Mouse (Mus musculus): ENCODE measurements around the gene Gtpbp2. TPM values are rescaled to one million over a fixed set of nuclear protein-coding genes. Genes with fewer than 3 reads are reported as not detected.

Gtpbp2 gene
- polyA plus RNA-seq (2012; fragmentation: generic; extraction: Trizol): 14.4 TPM
- long read RNA-seq, experiment 1, partial matches to known transcripts: 1 of 9 reads
- long read RNA-seq, experiment 1, other reads (novel, unspliced or antisense): 6 of 9 reads
- long read RNA-seq, experiment 2, transcript Gtpbp2-201 (12 exons, 2,966 nt): major isoform, 17 of 27 reads
- long read RNA-seq, experiment 2, partial matches to known transcripts: 2 of 27 reads
- long read RNA-seq, experiment 2, other reads (novel, unspliced or antisense): 7 of 27 reads

- peaks cover 5% of the 10 kb centered on the region for H3K79me3 ChIP-seq (ENCODE audit: low read depth)
- TF ChIP-seq USF1 (IDR thresholded peaks at IDR 0.05; ENCODE audit: low read depth) (peak; percentile 55), CTCF (IDR thresholded peaks at IDR 0.05; ENCODE audit: control insufficient read depth, insufficient read depth, insufficient read length) (no peak), FOSL1 (IDR thresholded peaks at IDR 0.05; ENCODE audit: insufficient read depth, low read length, poor library complexity, severe bottlenecking) (no peak)
- H3K4me3 ChIP-seq (ENCODE audit: insufficient read depth, poor library complexity, severe bottlenecking): peak within 1 kb of the TSS; percentile 58
- H3K36me3 ChIP-seq (ENCODE audit: control insufficient read depth, insufficient read depth): peaks cover 19% of the 10 kb centered on the region
- H3K79me2 ChIP-seq (ENCODE audit: control insufficient read depth, insufficient read depth): peaks cover 18% of the 10 kb centered on the region
- H3ac ChIP-seq (ENCODE audit: control insufficient read depth, insufficient read length, low read depth): peak within 1 kb of the TSS; percentile 63
- H3K27me3 ChIP-seq (ENCODE audit: control insufficient read depth, insufficient read depth, insufficient read length): no peaks in the 10 kb centered on the region
These were observed at the start of gene Gtpbp2 for GRCm38 (mm10) chr17:46160686-46161085. Gene Gtpbp2 (plus strand): TSS chr17:46161032.

DNA sequence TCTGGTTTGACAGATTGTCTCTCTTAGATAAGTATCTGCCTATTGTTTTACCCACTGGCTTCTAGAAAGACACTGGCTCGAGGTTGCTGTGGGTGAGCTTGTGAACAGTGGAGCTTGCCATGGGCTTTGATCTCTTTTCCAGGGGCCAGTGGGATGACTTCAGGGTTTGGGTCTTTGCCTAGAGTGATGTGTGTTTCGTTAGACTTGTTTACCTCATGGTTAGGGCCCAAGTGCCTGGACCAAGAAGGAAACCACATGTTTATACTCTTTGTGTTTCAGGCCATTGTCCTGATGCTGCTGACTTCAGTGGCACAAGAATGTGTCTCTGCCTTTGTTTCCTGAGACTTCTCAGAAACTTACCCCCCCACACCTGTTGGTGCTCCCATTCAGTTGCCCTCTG is 45.3 kb upstream of the Gtpbp2 start:
- no peak overlapping the region for H3K4me3 ChIP-seq (ENCODE audit: insufficient read depth, poor library complexity, severe bottlenecking)
- peaks cover 36% of the 10 kb centered on the region for H3K36me3 ChIP-seq (ENCODE audit: control insufficient read depth, insufficient read depth)
- H3ac ChIP-seq (ENCODE audit: control insufficient read depth, insufficient read length, low read depth): no peak overlapping the region
- H3K79me3 ChIP-seq (ENCODE audit: low read depth): peaks cover 22% of the 10 kb centered on the region
- no peaks in the 10 kb centered on the region for H3K27me3 ChIP-seq (ENCODE audit: control insufficient read depth, insufficient read depth, insufficient read length)
- TF ChIP-seq MYOG (IDR thresholded peaks at IDR 0.05; ENCODE audit: control insufficient read depth, extremely low read depth, insufficient read length) (no peak), USF1 (IDR thresholded peaks at IDR 0.05; ENCODE audit: low read depth) (no peak), MAX (IDR thresholded peaks at IDR 0.05) (no peak), CTCF (IDR thresholded peaks at IDR 0.05; ENCODE audit: control insufficient read depth, insufficient read depth, insufficient read length) (no peak), FOSL1 (IDR thresholded peaks at IDR 0.05; ENCODE audit: insufficient read depth, low read length, poor library complexity, severe bottlenecking) (no peak), CEBPB (IDR thresholded peaks at IDR 0.05; ENCODE audit: low read depth) (no peak), MYOD1 (IDR thresholded peaks at IDR 0.05; ENCODE audit: control insufficient read depth, insufficient read length, low read depth) (no peak)
- peaks cover 82% of the 10 kb centered on the region for H3K79me2 ChIP-seq (ENCODE audit: control insufficient read depth, insufficient read depth)

GRCm38 (mm10) chr17:46116138-46116537 is 44.7 kb upstream of the Gtpbp2 start:
- Histone ChIP-seq H3K27me3 (ENCODE audit: control insufficient read depth, insufficient read depth, insufficient read length) (no peaks in the 10 kb centered on the region), H3K79me2 (ENCODE audit: control insufficient read depth, insufficient read depth) (peaks cover 77% of the 10 kb centered on the region), H3ac (ENCODE audit: control insufficient read depth, insufficient read length, low read depth) (no peak overlapping the region), H3K79me3 (ENCODE audit: low read depth) (peaks cover 22% of the 10 kb centered on the region), H3K36me3 (ENCODE audit: control insufficient read depth, insufficient read depth) (peaks cover 36% of the 10 kb centered on the region), H3K4me3 (ENCODE audit: insufficient read depth, poor library complexity, severe bottlenecking) (no peak overlapping the region)
- TF ChIP-seq MAX (IDR thresholded peaks at IDR 0.05): no peak
- TF ChIP-seq MYOG (IDR thresholded peaks at IDR 0.05; ENCODE audit: control insufficient read depth, extremely low read depth, insufficient read length): no peak
- TF ChIP-seq CTCF (IDR thresholded peaks at IDR 0.05; ENCODE audit: control insufficient read depth, insufficient read depth, insufficient read length): no peak
- no peak for TF ChIP-seq USF1 (IDR thresholded peaks at IDR 0.05; ENCODE audit: low read depth)
- no peak for TF ChIP-seq CEBPB (IDR thresholded peaks at IDR 0.05; ENCODE audit: low read depth)
- TF ChIP-seq FOSL1 (IDR thresholded peaks at IDR 0.05; ENCODE audit: insufficient read depth, low read length, poor library complexity, severe bottlenecking): no peak
- TF ChIP-seq MYOD1 (IDR thresholded peaks at IDR 0.05; ENCODE audit: control insufficient read depth, insufficient read length, low read depth): no peak

- TF ChIP-seq USF1 (IDR thresholded peaks at IDR 0.05; ENCODE audit: low read depth): no peak
- TF ChIP-seq MYOD1 (IDR thresholded peaks at IDR 0.05; ENCODE audit: control insufficient read depth, insufficient read length, low read depth): no peak
- TF ChIP-seq MAX (IDR thresholded peaks at IDR 0.05): no peak
- TF ChIP-seq MYOG (IDR thresholded peaks at IDR 0.05; ENCODE audit: control insufficient read depth, extremely low read depth, insufficient read length): no peak
- TF ChIP-seq FOSL1 (IDR thresholded peaks at IDR 0.05; ENCODE audit: insufficient read depth, low read length, poor library complexity, severe bottlenecking): no peak
- TF ChIP-seq CEBPB (IDR thresholded peaks at IDR 0.05; ENCODE audit: low read depth): no peak
- TF ChIP-seq CTCF (IDR thresholded peaks at IDR 0.05; ENCODE audit: control insufficient read depth, insufficient read depth, insufficient read length): no peak
- Histone ChIP-seq H3K79me3 (ENCODE audit: low read depth) (peaks cover 15% of the 10 kb centered on the region), H3K27me3 (ENCODE audit: control insufficient read depth, insufficient read depth, insufficient read length) (no peaks in the 10 kb centered on the region), H3K79me2 (ENCODE audit: control insufficient read depth, insufficient read depth) (peaks cover 69% of the 10 kb centered on the region), H3K4me3 (ENCODE audit: insufficient read depth, poor library complexity, severe bottlenecking) (no peak overlapping the region), H3ac (ENCODE audit: control insufficient read depth, insufficient read length, low read depth) (no peak overlapping the region), H3K36me3 (ENCODE audit: control insufficient read depth, insufficient read depth) (peaks cover 36% of the 10 kb centered on the region)
These were observed 44.0 kb upstream of the Gtpbp2 start for GRCm38 (mm10) chr17:46116881-46117280.

DNA sequence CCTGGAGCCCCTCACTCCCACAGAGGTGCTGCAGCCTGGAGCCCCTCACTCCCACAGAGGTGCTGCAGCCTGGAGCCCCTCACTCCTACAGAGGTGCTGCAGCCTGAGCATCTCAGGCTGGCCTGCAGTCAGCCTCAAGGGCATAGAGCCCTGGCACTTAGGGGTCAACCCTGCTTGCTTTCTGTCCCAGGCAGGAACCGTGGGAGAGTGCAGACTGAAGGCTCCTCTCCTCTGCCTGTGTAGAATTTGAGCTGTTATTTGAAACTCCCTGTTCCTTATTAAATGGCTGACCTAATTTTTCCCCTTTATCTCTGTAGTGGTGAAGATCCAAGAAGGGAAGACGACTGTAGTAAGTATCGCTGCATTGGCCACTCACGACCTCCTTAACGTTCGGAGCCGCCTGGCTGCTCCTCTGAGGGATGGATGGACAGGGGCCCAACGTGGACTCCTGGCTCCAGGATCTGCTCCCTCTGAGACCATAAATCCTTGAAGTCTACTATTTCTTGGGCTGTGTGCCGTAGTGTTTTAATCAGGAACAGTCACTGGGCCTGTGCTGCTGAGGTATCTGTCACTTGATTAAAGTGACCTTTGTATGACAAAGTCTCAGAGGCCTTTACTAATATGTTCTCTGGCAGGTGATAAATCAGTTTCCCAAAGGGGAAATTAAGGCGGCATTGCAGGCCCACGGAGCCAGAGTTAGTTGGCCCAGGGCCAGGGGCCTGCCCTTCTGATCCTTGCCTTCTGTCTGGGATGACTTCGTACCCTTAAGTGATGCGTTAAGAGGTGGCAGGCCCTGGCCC is 43.0 kb upstream of the Gtpbp2 start:
- no peak overlapping the region for H3ac ChIP-seq (ENCODE audit: control insufficient read depth, insufficient read length, low read depth)
- peaks cover 39% of the 10 kb centered on the region for H3K36me3 ChIP-seq (ENCODE audit: control insufficient read depth, insufficient read depth)

More for the DNA sequence above, 43.0 kb upstream of the Gtpbp2 start:
- H3K4me3 ChIP-seq (ENCODE audit: insufficient read depth, poor library complexity, severe bottlenecking): no peak overlapping the region
- no peaks in the 10 kb centered on the region for H3K27me3 ChIP-seq (ENCODE audit: control insufficient read depth, insufficient read depth, insufficient read length)
- H3K79me2 ChIP-seq (ENCODE audit: control insufficient read depth, insufficient read depth): peaks cover 60% of the 10 kb centered on the region
- H3K79me3 ChIP-seq (ENCODE audit: low read depth): peaks cover 14% of the 10 kb centered on the region
- TF ChIP-seq MAX (IDR thresholded peaks at IDR 0.05): no peak
- no peak for TF ChIP-seq FOSL1 (IDR thresholded peaks at IDR 0.05; ENCODE audit: insufficient read depth, low read length, poor library complexity, severe bottlenecking)
- no peak for TF ChIP-seq MYOG (IDR thresholded peaks at IDR 0.05; ENCODE audit: control insufficient read depth, extremely low read depth, insufficient read length)
- TF ChIP-seq MYOD1 (IDR thresholded peaks at IDR 0.05; ENCODE audit: control insufficient read depth, insufficient read length, low read depth): no peak
- no peak for TF ChIP-seq USF1 (IDR thresholded peaks at IDR 0.05; ENCODE audit: low read depth)
- TF ChIP-seq CEBPB (IDR thresholded peaks at IDR 0.05; ENCODE audit: low read depth): no peak
- no peak for TF ChIP-seq CTCF (IDR thresholded peaks at IDR 0.05; ENCODE audit: control insufficient read depth, insufficient read depth, insufficient read length)

All from C2C12 (cell line).